Mouse (Mus musculus) spleen, adult 2 months (tissue): ENCODE results near the gene BC049715.
"Not testable (repeated sequence)": the region's sequence is repeated elsewhere in the genome, so short reads cannot be mapped to it uniquely, and the experiment has no call there.

Experiments
- CTCF ChIP-seq: fragments of 200-500 bp; IDR thresholded peaks from 2 replicates; pipeline ENCODE4 v1.5.1; 2011; ENCODE audit warnings: mild to moderate bottlenecking, inconsistent platforms; ENCODE audit not compliant: insufficient read depth, insufficient read length, insufficient replicate concordance; ENCODE audit errors: extremely low read depth
- POLR2A ChIP-seq: fragments of 200-500 bp; IDR thresholded peaks from 2 replicates; pipeline ENCODE4 v1.6.1; 2011; ENCODE audit warnings: low read depth, low read length, inconsistent platforms

DNA sequence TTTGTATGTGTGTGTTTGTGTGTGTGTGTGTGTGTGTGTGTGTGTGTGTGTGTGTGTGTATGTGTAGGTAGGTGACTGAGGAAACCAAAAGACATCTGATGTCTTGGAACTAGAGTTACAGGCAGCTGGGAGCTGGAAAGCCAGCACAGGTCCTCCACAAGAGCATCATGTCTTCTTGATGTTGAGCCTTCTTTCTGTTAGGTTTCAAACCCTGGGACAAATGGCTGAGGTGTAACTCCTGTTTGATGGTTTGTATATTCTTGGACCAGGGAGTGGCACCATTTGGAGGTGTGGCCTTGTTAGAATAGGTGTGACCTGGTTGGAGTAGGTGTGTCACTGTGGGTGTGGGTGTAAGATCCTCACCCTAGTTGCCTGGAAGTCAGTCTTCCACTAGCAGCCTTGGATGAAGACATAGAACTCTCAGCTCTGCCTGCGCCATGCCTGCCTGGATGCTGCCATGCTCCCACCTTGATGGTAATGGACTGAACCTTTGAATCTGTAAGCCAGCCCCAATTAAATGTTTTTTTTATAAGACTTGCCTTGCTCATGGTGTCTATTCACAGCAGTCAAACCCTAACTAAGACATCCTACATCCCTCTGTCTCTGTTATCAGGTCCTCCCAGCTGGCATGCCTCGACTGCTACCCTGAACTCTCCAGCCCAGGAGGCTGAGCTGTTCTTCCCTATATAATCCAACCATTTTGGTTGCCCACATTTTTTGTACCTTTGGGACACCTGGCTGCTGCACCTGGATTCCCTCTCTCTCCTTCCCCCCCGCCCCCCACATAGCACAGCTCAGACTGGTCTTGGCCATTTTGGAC, 29.3 kb upstream of the BC049715 start:
- TF ChIP-seq CTCF, POLR2A: not testable (repeated sequence)
